Mouse (Mus musculus): ENCODE data around the gene Pank2.
"Not testable (repeated sequence)": the region's sequence is repeated elsewhere in the genome, so short reads cannot be mapped to it uniquely, and the experiment has no call there.

Pank2 gene

GRCm38 (mm10) chr2:131261481-131262212 lies 648 bp upstream of the Pank2 start:
- DNase-seq: no peak

GRCm38 (mm10) chr2:131262680-131263670 lies 680 bp downstream of the Pank2 start:
- peak; percentile 17 to 21 for DNase-seq

GRCm38 (mm10) chr2:131264027-131264426 lies 1.7 kb downstream of the Pank2 start:
- DNase-seq: no peak

- DNase-seq: no peak
Measured at GRCm38 (mm10) chr2:131265056-131265455, 2.8 kb downstream of the Pank2 start.

- DNase-seq: no peak
Measured at GRCm38 (mm10) chr2:131275493-131275892, 13.2 kb downstream of the Pank2 start.

- no peak for DNase-seq
Measured at GRCm38 (mm10) chr2:131276722-131277121, 14.4 kb downstream of the Pank2 start.

GRCm38 (mm10) chr2:131281596-131281995 lies 19.3 kb downstream of the Pank2 start:
- no peak for DNase-seq

- DNase-seq: no peak
Measured at GRCm38 (mm10) chr2:131286276-131286675, 24.0 kb downstream of the Pank2 start.

GRCm38 (mm10) chr2:131290669-131291068 lies 28.4 kb downstream of the Pank2 start:
- no peak for DNase-seq

- no peak for DNase-seq
Measured at GRCm38 (mm10) chr2:131296746-131297261, 34.5 kb downstream of the Pank2 start.

GRCm38 (mm10) chr2:131298674-131299073 lies 36.4 kb downstream of the Pank2 start:
- DNase-seq: not testable (repeated sequence)

- DNase-seq: no peak
Measured at GRCm38 (mm10) chr2:131300485-131300884, 38.2 kb downstream of the Pank2 start.

- no peak for DNase-seq
Measured at GRCm38 (mm10) chr2:131301635-131302034, 39.3 kb downstream of the Pank2 start.

GRCm38 (mm10) chr2:131304497-131304896 lies 42.2 kb downstream of the Pank2 start:
- DNase-seq: no peak

GRCm38 (mm10) chr2:131305226-131305625 lies 42.9 kb downstream of the Pank2 start:
- not testable (repeated sequence) for DNase-seq

- DNase-seq: no peak
Measured at GRCm38 (mm10) chr2:131307391-131307790, 45.1 kb downstream of the Pank2 start.

- DNase-seq: no peak
Measured at GRCm38 (mm10) chr2:131307822-131308221, 45.5 kb downstream of the Pank2 start.

- no peak for DNase-seq
Measured at GRCm38 (mm10) chr2:131309296-131309695, 47.0 kb downstream of the Pank2 start.

GRCm38 (mm10) chr2:131316167-131316566 lies 53.9 kb downstream of the Pank2 start:
- no peak for DNase-seq

- no peak for DNase-seq
Measured at GRCm38 (mm10) chr2:131319401-131319800, 57.1 kb downstream of the Pank2 start.

- peak; percentile 32 to 37 for DNase-seq
Measured at GRCm38 (mm10) chr2:131321192-131321591, 58.9 kb downstream of the Pank2 start.

- no peak for DNase-seq
Measured at GRCm38 (mm10) chr2:131323675-131324074, 61.4 kb downstream of the Pank2 start.

GRCm38 (mm10) chr2:131326044-131326443 lies 63.7 kb downstream of the Pank2 start:
- DNase-seq: no peak

All from thymus, postnatal 36 days (tissue).